In genomic region chr12:16875678-16876077, GRCm38 (mm10) we compare ENCODE assay signal across 15 mouse cellular contexts. TPM values are rescaled to one million over a fixed set of nuclear protein-coding genes. Genes with fewer than 3 reads are reported as not detected.
DNase-seq lines count a peak whose midpoint lies in the region; ATAC-seq and TF ChIP-seq lines count a peak whose summit lies in the region.
"Had no signal": no experiment of that assay in that cellular context is flagged by ENCODE, and none has a peak within 500 bp of the region (broad histone marks: within the 10 kb centered on the region; RNA-seq: fewer than 3 reads in every experiment).

No protein-coding gene starts in this region.

- no peak overlapping the region for H3K4me2 ChIP-seq in embryonic facial prominence, embryonic 14.5 days (ENCODE audit: low read depth, low read length)
- no peak overlapping the region for H3K4me2 ChIP-seq in CH12.LX (ENCODE audit: insufficient read depth, low read depth, poor library complexity, severe bottlenecking)
- H3K4me2 ChIP-seq: embryonic facial prominence, embryonic 12.5 days; limb, embryonic 15.5 days had no signal

- H3K79me2 ChIP-seq in CH12.LX (replicated peaks; ENCODE audit: control insufficient read depth, extremely low read depth, insufficient read depth, poor library complexity, severe bottlenecking), result no peaks in the 10 kb centered on the region

- H3K27ac ChIP-seq in embryonic facial prominence, embryonic 14.5 days (replicated peaks; ENCODE audit: low read depth, low read length), result no peak overlapping the region
- no peak overlapping the region for H3K27ac ChIP-seq in embryonic facial prominence, embryonic 10.5 days (replicated peaks)
- H3K27ac ChIP-seq in layer of hippocampus, adult 2 months, result peak overlapping the region; percentile 82; the same call in 1 of the 2 replicates
- H3K27ac ChIP-seq in CH12.LX (ENCODE audit: insufficient read depth, low read depth), result no peak overlapping the region
- H3K27ac ChIP-seq: embryonic facial prominence, embryonic 12.5 days; limb, embryonic 15.5 days had no signal

- H3K4me1 ChIP-seq in embryonic facial prominence, embryonic 14.5 days (ENCODE audit: control insufficient read depth, insufficient read depth, low read length), result peaks cover 16% of the 10 kb centered on the region
- H3K4me1 ChIP-seq in embryonic facial prominence, embryonic 10.5 days, result peaks cover 24% of the 10 kb centered on the region
- peaks cover 58 to 88% of the 10 kb centered on the region in 2 experiments for H3K4me1 ChIP-seq in CH12.LX (ENCODE audit: control insufficient read depth in 1 of 2, insufficient read depth in 2 of 2)

- no peaks in the 10 kb centered on the region for H3K36me3 ChIP-seq in embryonic facial prominence, embryonic 14.5 days (ENCODE audit: control insufficient read depth, insufficient read depth, low read length)
- no peaks in the 10 kb centered on the region for H3K36me3 ChIP-seq in embryonic facial prominence, embryonic 10.5 days (replicated peaks)
- H3K36me3 ChIP-seq in CH12.LX (replicated peaks in 1 of 2; ENCODE audit: control insufficient read depth in 1 of 2, insufficient read depth in 1 of 2, low read length in 1 of 2), result no peaks in the 10 kb centered on the region
- H3K36me3 ChIP-seq: embryonic facial prominence, embryonic 12.5 days; limb, embryonic 15.5 days had no signal

- no peak for DNase-seq in embryonic facial prominence, embryonic 14.5 days (ENCODE audit: low spot score)
- no peak for DNase-seq in embryonic facial prominence, embryonic 10.5 days (ENCODE audit: low spot score)
- no peak for DNase-seq in layer of hippocampus, adult 2 months (ENCODE audit: low spot score in 2 of 2)
- no peak for DNase-seq in layer of hippocampus, postnatal 36 days
- no peak for DNase-seq in CH12.LX (ENCODE audit: extremely low read depth)
- DNase-seq in urinary bladder, postnatal 14 days (ENCODE audit: low spot score), result no peak
- DNase-seq in urinary bladder, postnatal 36 days (ENCODE audit: low spot score in 2 of 2), result no peak
- DNase-seq: adrenal gland, postnatal 36 days; cerebellum, adult 9-10 months; gastrocnemius, postnatal 36 days; right cerebral cortex, postnatal 25 days had no signal

- in situ Hi-C loops in CH12.LX (cut with MboI; ENCODE audit: low pct_ligation_motif_present, low pct_unique_long_range_greater_than_20kb, low sequenced_read_pairs), result no loop called here

- peak; percentile 32; the same call in 1 of the 2 replicates for ATAC-seq in embryonic facial prominence, embryonic 14.5 days (ENCODE audit: low read depth)
- ATAC-seq in megakaryocyte, adult 5-6 weeks (ENCODE audit: poor library complexity, severe bottlenecking), result peak; percentile 82
- ATAC-seq: forebrain, embryonic 16.5 days had no signal

- dilution Hi-C loops in CH12.LX (cut with MboI; ENCODE audit: extremely low pct_ligation_motif_present, extremely low pct_unique_long_range_greater_than_20kb, low sequenced_read_pairs), result no loop called here

- H3K9me3 ChIP-seq in embryonic facial prominence, embryonic 14.5 days (ENCODE audit: control insufficient read depth, low read length), result no peaks in the 10 kb centered on the region
- no peaks in the 10 kb centered on the region for H3K9me3 ChIP-seq in embryonic facial prominence, embryonic 10.5 days
- H3K9me3 ChIP-seq in CH12.LX (replicated peaks; ENCODE audit: low read length), result no peaks in the 10 kb centered on the region
- H3K9me3 ChIP-seq: embryonic facial prominence, embryonic 12.5 days; limb, embryonic 15.5 days had no signal

- no peaks in the 10 kb centered on the region for H3K27me3 ChIP-seq in embryonic facial prominence, embryonic 14.5 days (replicated peaks; ENCODE audit: control insufficient read depth, insufficient read depth, low read length)
- H3K27me3 ChIP-seq in embryonic facial prominence, embryonic 10.5 days (replicated peaks; ENCODE audit: low read depth, poor library complexity, severe bottlenecking), result no peaks in the 10 kb centered on the region
- H3K27me3 ChIP-seq in CH12.LX (replicated peaks), result no peaks in the 10 kb centered on the region
- H3K27me3 ChIP-seq: embryonic facial prominence, embryonic 12.5 days; limb, embryonic 15.5 days had no signal

- TF ChIP-seq RAD21 in CH12.LX (IDR thresholded peaks at IDR 0.05; ENCODE audit: low read depth, low read length), result no peak

- H3K4me3 ChIP-seq in embryonic facial prominence, embryonic 14.5 days (ENCODE audit: low read depth, low read length), result no peak overlapping the region
- no peak overlapping the region for H3K4me3 ChIP-seq in embryonic facial prominence, embryonic 10.5 days
- H3K4me3 ChIP-seq in layer of hippocampus, adult 2 months, result no peak overlapping the region
- no peak overlapping the region for H3K4me3 ChIP-seq in CH12.LX (replicated peaks in 1 of 3; ENCODE audit: low read depth in 2 of 3, low read length in 2 of 3, poor library complexity in 1 of 3)
- H3K4me3 ChIP-seq: embryonic facial prominence, embryonic 12.5 days; limb, embryonic 15.5 days had no signal

- no peak for TF ChIP-seq EP300 in CH12.LX (IDR thresholded peaks at IDR 0.05; ENCODE audit: low read length)

- no peak for TF ChIP-seq POLR2A in CH12.LX (IDR thresholded peaks at IDR 0.05; ENCODE audit: low read depth, low read length)

- WGBS in embryonic facial prominence, embryonic 14.5 days, result 60% methylated on average over 7 of the region's 7 CpGs
- WGBS in embryonic facial prominence, embryonic 10.5 days, result 79% methylated on average over 7 of the region's 7 CpGs

- no peak for TF ChIP-seq CTCF in layer of hippocampus, adult 2 months (conservative IDR thresholded peaks at IDR 0.05)
- TF ChIP-seq CTCF in CH12.LX (conservative IDR thresholded peaks at IDR 0.05 in 1 of 2, IDR thresholded peaks at IDR 0.05 in 1 of 2; ENCODE audit: low read depth in 2 of 2, low read length in 2 of 2), result no peak

- no peak overlapping the region for H3K9ac ChIP-seq in embryonic facial prominence, embryonic 14.5 days (ENCODE audit: low read depth, low read length)
- H3K9ac ChIP-seq in CH12.LX (ENCODE audit: insufficient read depth, low read depth), result no peak overlapping the region
- H3K9ac ChIP-seq: embryonic facial prominence, embryonic 12.5 days; limb, embryonic 15.5 days had no signal

TF ChIP-seq in CH12.LX, 34 proteins besides CTCF, POLR2A, EP300 and RAD21:
- TF ChIP-seq MYC (IDR thresholded peaks at IDR 0.05; ENCODE audit: low read depth, low read length), result no peak
- TF ChIP-seq ZKSCAN1 (IDR thresholded peaks at IDR 0.05; ENCODE audit: borderline replicate concordance, low read depth, low read length), result peak; percentile 52
- TF ChIP-seq NRF1 (IDR thresholded peaks at IDR 0.05; ENCODE audit: low read depth, low read length), result no peak

RNA-seq across cellular contexts. Expression of gene Rock2, which starts 19.0 kb away (rescaled TPM):
- 19.6 and 23.5 TPM in 2 replicates for polyA plus RNA-seq in embryonic facial prominence, embryonic 14.5 days (2014; fragmentation: Nextera tagmentation; extraction: Ambion mirVana)
- 12.7 and 13.1 TPM in 2 replicates for polyA plus RNA-seq in embryonic facial prominence, embryonic 10.5 days (2016; fragmentation: Nextera tagmentation; extraction: Ambion mirVana)
- total RNA-seq in layer of hippocampus, adult 2 months (2021), result 100 to 1,000 TPM; 131 to 133 TPM
- total RNA-seq in layer of hippocampus, postnatal 36 days (2021), result 100 to 1,000 TPM; 136 to 137 TPM
- 34.9 and 39.1 TPM in 2 replicates for total RNA-seq in CH12.LX (2012; rRNA removed)
- 40.3 and 45.7 TPM in 2 replicates for total RNA-seq in CH12.LX (2014; rRNA removed)
- 49.3 and 49.9 TPM in 2 replicates for polyA plus RNA-seq in CH12.LX (2012; ENCODE audit: insufficient read length, low read depth)
- 53.0 and 63.4 TPM in 2 replicates for total RNA-seq in megakaryocyte, adult 5-6 weeks (2015)
- total RNA-seq in megakaryocyte, adult 5-6 weeks (2017), result 65.0 and 75.9 TPM in 2 replicates
